Mouse (Mus musculus) layer of hippocampus, adult 2 months (tissue): ENCODE results near the gene Fbxo39. TPM values are rescaled to one million over a fixed set of nuclear protein-coding genes. Genes with fewer than 3 reads are reported as not detected.
A peak's percentile ranks its signal among the peaks of the same experiment; 100 is the strongest.

ENCODE experiments used
- DNase-seq, 2 experiments: peaks; one replicate each; pipeline ENCODE4 v3.0.0; 2022; ENCODE audit warnings: low spot score in 2 of 2
- H3K27ac ChIP-seq: fragments of 200-600 bp; 2 replicates; pipeline ENCODE4 v1.8.1; 2022
- H3K4me3 ChIP-seq: fragments of 200-600 bp; 2 replicates; pipeline ENCODE4 v1.8.1; 2022; ENCODE audit warnings: mild to moderate bottlenecking
- CTCF ChIP-seq: fragments of 200-600 bp; conservative IDR thresholded peaks from 2 replicates; pipeline ENCODE4 v1.8.1; 2022; ENCODE audit warnings: antibody characterized with exemption, mild to moderate bottlenecking, moderate library complexity
- total RNA-seq, 2 experiments: library from RNA; stranded (reverse); gene quantifications; 2 replicates each; pipeline ENCODE4 v1.2.3; 2021

Fbxo39 gene
- total RNA-seq, 2 experiments from 2014 or later: not detected

DNA sequence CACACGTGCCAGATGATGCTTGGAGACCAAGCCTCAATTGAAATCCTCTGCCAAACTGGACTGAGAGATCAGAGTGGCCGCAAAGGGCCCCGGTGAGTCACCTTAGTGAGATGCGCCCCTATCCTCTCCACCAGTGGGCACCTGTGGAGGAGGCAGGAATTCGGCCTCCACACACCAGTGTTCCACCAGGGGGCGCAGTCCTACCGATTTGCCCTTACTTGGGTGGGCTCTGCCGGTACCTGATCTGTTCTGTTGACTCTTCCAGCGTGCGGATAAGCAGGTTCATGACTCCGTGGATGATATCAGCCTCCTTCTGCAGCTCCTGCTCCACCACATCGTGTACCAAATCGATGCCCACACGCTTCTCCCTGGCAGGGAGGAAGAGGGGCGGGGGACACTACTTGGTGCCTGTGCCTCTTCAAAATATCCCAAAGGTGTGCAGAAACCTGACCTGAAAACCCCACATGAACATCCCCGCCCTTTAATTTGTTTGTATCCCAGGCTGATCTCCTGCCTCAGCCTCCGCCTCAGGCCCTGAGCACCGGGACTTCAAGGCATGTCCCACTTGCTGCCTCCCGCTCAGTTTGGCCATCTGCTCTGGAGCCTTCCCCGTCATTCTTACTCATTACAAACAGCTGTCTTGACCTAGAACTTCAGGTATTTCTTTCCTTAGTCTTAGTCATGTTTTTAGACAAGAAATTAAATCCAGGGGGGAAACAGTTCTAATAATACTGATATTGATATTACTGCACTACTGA, 40.9 kb downstream of the Fbxo39 start:
- peak; percentile 96; the same call in 1 of the 2 replicates for TF ChIP-seq CTCF
- peak; percentile 50 to 80 for DNase-seq
- Histone ChIP-seq H3K4me3 (peak overlapping the region; percentile 36), H3K27ac (no peak overlapping the region)

DNA sequence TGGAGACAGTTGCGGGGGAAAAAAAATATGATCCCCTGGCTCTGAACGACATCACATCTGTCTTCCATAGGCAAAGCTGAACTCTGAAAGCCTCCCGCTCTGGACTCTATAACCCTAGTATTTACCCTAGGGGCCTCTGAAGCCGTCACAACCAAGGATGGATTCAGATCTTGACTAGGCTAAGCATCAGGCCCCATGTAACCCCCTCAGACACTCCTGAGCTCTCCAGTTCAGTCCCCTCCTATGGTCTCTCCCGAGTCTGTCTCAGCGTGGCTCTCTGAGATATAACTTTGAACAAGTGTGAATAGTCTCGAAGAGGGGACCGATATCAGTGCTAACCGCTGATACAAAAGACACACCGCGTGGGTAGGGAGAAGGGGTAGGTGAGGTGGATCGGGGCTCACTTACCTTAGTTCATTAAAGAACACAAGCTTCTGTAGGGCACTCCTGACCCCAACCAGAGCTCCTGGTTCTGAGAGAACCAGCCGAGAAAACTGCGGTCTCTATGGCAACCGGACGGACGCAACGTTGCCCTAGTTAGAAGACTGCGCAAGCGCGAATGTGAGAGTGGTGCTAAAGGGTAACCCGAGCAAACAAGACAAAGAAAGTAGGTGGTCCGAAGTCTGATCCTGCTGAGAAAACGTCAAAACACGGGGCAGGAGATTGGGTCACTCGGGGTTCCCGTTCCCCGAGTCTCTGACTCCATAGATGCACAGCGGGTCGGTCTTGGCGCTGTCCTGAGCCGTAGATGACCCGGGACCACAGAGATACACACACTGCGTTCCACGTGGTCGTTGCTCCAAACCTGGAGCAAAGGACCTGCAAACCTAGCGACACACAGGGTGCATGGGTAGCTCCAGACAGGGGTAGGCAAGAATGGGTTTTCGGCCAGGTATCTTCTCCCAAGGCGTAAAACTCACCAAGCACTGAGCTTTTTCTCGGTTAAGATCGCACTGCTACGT, 47.4 kb downstream of the Fbxo39 start:
- no peak for TF ChIP-seq CTCF
- no peak overlapping the region for H3K27ac ChIP-seq

DNA sequence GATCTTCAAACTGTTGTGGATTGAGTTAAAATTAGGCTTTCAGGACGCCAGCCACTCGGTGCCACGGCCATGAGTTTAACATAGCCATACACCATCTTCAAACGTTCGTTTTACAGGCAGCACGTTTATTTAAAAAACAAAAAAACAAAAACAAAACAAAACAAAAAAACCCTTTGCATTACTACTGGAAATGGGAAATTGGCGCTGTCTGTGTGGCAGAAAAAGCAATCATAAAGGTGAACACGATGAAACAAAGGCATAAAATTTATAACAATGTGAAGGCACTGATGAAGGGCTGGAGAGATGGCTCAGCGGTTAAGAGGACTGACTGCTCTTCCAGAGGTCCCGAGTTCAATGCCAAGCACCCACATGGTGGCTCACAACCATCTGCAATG, 48.1 kb downstream of the Fbxo39 start, which contains the start of gene Tekt1:
Tekt1 (minus strand) TSS at position 96 of the 395 bp plus-strand sequence.
- peak within 1 kb of the TSS; percentile 62 for H3K4me3 ChIP-seq
- TF ChIP-seq CTCF: no peak
- DNase-seq: no peak
- H3K27ac ChIP-seq: no peak within 1 kb of the TSS

More for the DNA sequence above, 47.4 kb downstream of the Fbxo39 start:
- H3K4me3 ChIP-seq: peak overlapping the region; percentile 62
- DNase-seq: peak; percentile 71

DNA sequence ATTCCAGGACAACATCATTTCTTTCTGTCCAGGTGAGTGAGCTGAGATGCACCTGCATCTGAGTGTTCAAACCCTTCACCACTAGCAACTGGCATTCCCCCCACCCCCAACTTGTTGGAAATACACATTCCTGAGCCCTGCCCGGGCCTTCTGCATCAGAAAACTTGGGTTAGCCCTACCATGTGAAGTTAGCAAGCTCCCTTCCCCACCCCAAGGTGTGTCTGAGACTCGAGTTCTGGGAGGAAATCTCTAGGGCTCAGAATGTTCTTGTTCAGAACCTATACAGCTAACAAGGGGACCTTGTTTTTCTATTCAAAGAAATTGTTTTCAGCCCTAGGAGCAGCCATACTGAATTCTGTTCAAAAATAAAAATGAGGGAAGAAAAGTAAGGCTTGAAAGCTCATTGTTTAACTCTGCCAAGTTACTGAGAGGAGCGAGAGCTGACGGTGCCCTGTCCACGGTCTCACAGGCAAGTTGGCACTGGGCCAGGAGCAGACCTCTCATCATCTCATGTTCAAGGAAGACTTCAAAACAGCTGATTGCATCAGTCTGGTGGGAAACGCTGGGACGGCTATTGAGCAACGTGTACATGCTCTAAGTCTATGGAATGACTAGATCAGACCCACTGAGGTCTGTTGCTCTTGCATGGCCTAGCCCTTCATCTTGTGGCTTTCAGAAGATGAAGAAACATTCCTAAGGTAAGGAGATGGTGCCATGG, 49.4 kb downstream of the Fbxo39 start:
- Histone ChIP-seq H3K27ac (no peak overlapping the region), H3K4me3 (no peak overlapping the region)
- no peak for DNase-seq
- TF ChIP-seq CTCF: no peak

DNA sequence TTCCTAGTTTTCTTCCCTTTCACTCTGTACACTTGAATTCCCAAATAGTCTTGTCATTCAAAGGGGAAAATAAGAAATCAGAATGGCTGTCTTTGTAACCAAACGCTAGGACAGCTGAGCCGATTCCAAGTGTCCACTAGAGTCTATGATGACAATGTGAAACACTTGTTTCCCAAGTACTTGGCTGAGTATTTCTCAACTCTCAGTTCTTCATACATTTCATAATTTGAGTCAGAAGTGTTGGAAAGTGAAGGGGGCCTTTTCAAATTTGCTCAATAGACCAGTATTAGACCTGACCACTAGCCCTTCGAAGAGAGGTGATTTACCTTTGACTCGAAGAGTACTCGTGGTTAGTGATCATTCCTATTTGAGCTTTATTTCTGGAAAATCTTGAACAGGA, 50.3 kb downstream of the Fbxo39 start:
- TF ChIP-seq CTCF: no peak
- Histone ChIP-seq H3K4me3 (no peak overlapping the region), H3K27ac (no peak overlapping the region)
- DNase-seq: no peak

DNA sequence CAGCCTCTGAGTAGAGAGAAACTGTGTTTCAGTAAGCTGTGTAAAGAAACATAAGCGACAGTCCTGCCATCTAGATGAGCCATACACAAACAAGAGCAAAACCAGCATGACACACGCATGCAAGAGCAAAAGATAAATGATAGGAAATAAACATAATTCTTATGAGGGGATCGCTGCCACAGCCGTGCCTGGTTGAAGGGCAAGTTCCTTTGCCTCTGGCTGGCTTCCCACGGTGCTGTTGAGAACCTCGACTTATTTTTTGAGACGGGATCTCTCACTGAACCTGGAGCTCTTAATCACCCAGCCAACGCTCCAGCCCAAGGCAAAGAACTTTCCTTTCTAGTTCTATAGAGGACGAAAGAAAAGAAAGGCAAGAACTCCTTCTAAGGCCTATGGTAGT, 51.9 kb downstream of the Fbxo39 start:
- H3K27ac ChIP-seq: no peak overlapping the region
- TF ChIP-seq CTCF: no peak
- no peak overlapping the region for H3K4me3 ChIP-seq
- DNase-seq: no peak

DNA sequence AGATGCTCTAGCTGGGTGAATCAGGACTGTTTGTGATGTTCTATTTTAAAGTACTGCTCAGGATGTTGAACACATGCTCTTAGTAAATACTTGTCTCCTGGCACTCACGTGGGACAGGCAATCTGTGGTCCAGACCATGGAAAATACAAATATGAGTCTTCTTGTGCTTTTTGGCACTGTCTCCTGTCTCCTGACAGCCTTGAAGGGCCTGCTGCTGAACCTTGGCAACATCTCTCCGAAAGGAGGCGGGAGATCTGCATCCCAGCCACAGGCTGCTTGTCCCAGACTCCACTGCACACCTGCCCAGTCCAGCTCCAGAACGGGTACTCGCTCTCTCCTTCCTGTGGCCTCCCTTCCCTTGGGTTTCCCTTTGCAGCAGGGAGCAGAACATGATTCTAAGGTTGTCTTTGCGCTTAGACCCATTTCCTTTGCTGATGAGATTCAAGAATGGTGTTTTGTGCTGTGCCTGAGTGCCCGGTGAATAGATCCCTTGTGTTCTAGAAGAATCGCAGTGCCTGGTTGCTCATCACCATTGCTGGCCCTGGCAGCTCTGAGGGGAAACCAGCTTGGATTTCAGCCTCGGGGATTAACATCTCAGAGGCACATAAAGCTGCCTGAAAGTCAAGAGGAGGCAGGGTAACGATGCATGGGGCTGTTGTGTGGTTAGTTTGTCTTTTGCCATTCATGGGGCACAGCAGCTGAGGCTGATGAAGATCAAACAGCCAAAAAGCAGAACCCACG, 53.9 kb downstream of the Fbxo39 start:
- H3K27ac ChIP-seq: peak overlapping the region; percentile 36; the same call in 1 of the 2 replicates
- no peak for DNase-seq
- no peak overlapping the region for H3K4me3 ChIP-seq
- no peak for TF ChIP-seq CTCF

Other genes starting within 250 kb of the Fbxo39 start
- gene Pitpnm3, start 178.7 kb upstream of the Fbxo39 start, total RNA-seq: 10 to 100 TPM; 29.3 to 30.0 TPM
- gene Gm43951, start 107.6 kb upstream of the Fbxo39 start, total RNA-seq: 10 to 100 TPM; 11.0 to 14.1 TPM
- 10 to 100 TPM; 28.9 to 31.1 TPM for gene 4933427D14Rik, start 107.0 kb upstream of the Fbxo39 start, total RNA-seq
- 10 to 100 TPM; 30.8 to 31.1 TPM for gene Txndc17, start 106.9 kb upstream of the Fbxo39 start, total RNA-seq
- 10 to 100 TPM; 14.5 to 14.6 TPM for gene Med31, start 98.9 kb upstream of the Fbxo39 start, total RNA-seq
- 1 to 10 TPM; 6.6 to 7.5 TPM for gene Slc13a5, start 47.2 kb upstream of the Fbxo39 start, total RNA-seq
- 1 to 10 TPM; 4.2 to 5.2 TPM for gene Xaf1, start 12.8 kb upstream of the Fbxo39 start, total RNA-seq
- gene Tekt1, start 48.0 kb downstream of the Fbxo39 start, total RNA-seq: 1 to 10 TPM; 2.0 to 3.3 TPM
- 1 to 10 TPM; 2.2 to 3.8 TPM for gene Smtnl2, start 97.3 kb downstream of the Fbxo39 start, total RNA-seq
- gene Ggt6, start 121.1 kb downstream of the Fbxo39 start, total RNA-seq: not detected
- 10 to 100 TPM; 55.7 to 56.2 TPM for gene Mybbp1a, start 126.9 kb downstream of the Fbxo39 start, total RNA-seq
- 100 to 1,000 TPM; 101 to 105 TPM for gene Spns2, start 175.5 kb downstream of the Fbxo39 start, total RNA-seq
- gene Spns3, start 236.1 kb downstream of the Fbxo39 start, total RNA-seq: under 1 TPM; 0.13 to 0.47 TPM